Mouse (Mus musculus): Measurements from ENCODE around the gene Muc13. TPM values are rescaled to one million over a fixed set of nuclear protein-coding genes. Genes with fewer than 3 reads are reported as not detected.

Muc13 gene
- polyA plus RNA-seq, 1 experiment from 2014 or later = 0.08 TPM

GRCm38 (mm10) chr16:33756396-33756795 lies 37.4 kb upstream of the Muc13 start:
- no peak for ATAC-seq (ENCODE audit: low FRiP score, low read depth)
- 55% methylated on average over 6 of the region's 6 CpGs for WGBS
- Histone ChIP-seq H3K27ac (replicated peaks) (no peak overlapping the region), H3K9ac (replicated peaks) (no peak overlapping the region), H3K4me1 (0 out of 2 replicates have a peak, but pooled peaks cover 2% of the 10 kb centered on the region), H3K9me3 (no peaks in the 10 kb centered on the region), H3K36me3 (peaks cover 61% of the 10 kb centered on the region), H3K27me3 (no peaks in the 10 kb centered on the region), H3K4me2 (replicated peaks) (no peak overlapping the region), H3K4me3 (no peak overlapping the region)

- H3K9me3 ChIP-seq = no peaks in the 10 kb centered on the region
- no peak overlapping the region for H3K4me2 ChIP-seq (replicated peaks)
- 93% methylated on average over 7 of the region's 7 CpGs for WGBS
- no peak for ATAC-seq (ENCODE audit: low FRiP score, low read depth)
- H3K9ac ChIP-seq (replicated peaks) = no peak overlapping the region
- H3K27me3 ChIP-seq = no peaks in the 10 kb centered on the region
- H3K27ac ChIP-seq (replicated peaks) = no peak overlapping the region
- peaks cover 13% of the 10 kb centered on the region for H3K4me1 ChIP-seq
- H3K36me3 ChIP-seq = peaks cover 40% of the 10 kb centered on the region
- no peak overlapping the region for H3K4me3 ChIP-seq
These were observed 34.6 kb upstream of the Muc13 start for GRCm38 (mm10) chr16:33759207-33759606.

GRCm38 (mm10) chr16:33760542-33760941 lies 33.3 kb upstream of the Muc13 start:
- Histone ChIP-seq H3K4me1 (peaks cover 25% of the 10 kb centered on the region), H3K27ac (replicated peaks) (no peak overlapping the region), H3K9ac (replicated peaks) (no peak overlapping the region), H3K9me3 (no peaks in the 10 kb centered on the region), H3K4me3 (no peak overlapping the region), H3K27me3 (no peaks in the 10 kb centered on the region), H3K36me3 (peaks cover 29% of the 10 kb centered on the region), H3K4me2 (replicated peaks) (0 out of 2 replicates have a peak overlapping the region, but pooled peaks have one; percentile 7)
- no peak for ATAC-seq (ENCODE audit: low FRiP score, low read depth)
- WGBS = 37% methylated on average over 5 of the region's 5 CpGs

- Histone ChIP-seq H3K4me2 (replicated peaks) (0 out of 2 replicates have a peak overlapping the region, but pooled peaks have one; percentile 7), H3K9me3 (no peaks in the 10 kb centered on the region), H3K9ac (replicated peaks) (no peak overlapping the region), H3K27ac (replicated peaks) (no peak overlapping the region), H3K36me3 (peaks cover 24% of the 10 kb centered on the region), H3K4me1 (peaks cover 25% of the 10 kb centered on the region), H3K4me3 (no peak overlapping the region), H3K27me3 (no peaks in the 10 kb centered on the region)
- WGBS = 48% methylated on average over 11 of the region's 11 CpGs
- ATAC-seq (ENCODE audit: low FRiP score, low read depth) = no peak
These were observed 32.8 kb upstream of the Muc13 start for GRCm38 (mm10) chr16:33760996-33761395.

GRCm38 (mm10) chr16:33764501-33765193 lies 29.2 kb upstream of the Muc13 start:
- WGBS = 10% methylated on average over 12 of the region's 12 CpGs
- Histone ChIP-seq H3K27me3 (no peaks in the 10 kb centered on the region), H3K4me2 (replicated peaks) (peak overlapping the region; percentile 38), H3K9me3 (no peaks in the 10 kb centered on the region), H3K9ac (replicated peaks) (no peak overlapping the region), H3K4me1 (peaks cover 25% of the 10 kb centered on the region), H3K27ac (replicated peaks) (peak overlapping the region; percentile 78), H3K36me3 (peaks cover 14% of the 10 kb centered on the region), H3K4me3 (peak overlapping the region; percentile 7; the same call in 1 of the 2 replicates)
- peak; percentile 84 for ATAC-seq (ENCODE audit: low FRiP score, low read depth)

- no peak overlapping the region for H3K4me2 ChIP-seq (replicated peaks)
- ATAC-seq (ENCODE audit: low FRiP score, low read depth) = no peak
- H3K36me3 ChIP-seq = peaks cover 14% of the 10 kb centered on the region
- H3K27me3 ChIP-seq = no peaks in the 10 kb centered on the region
- H3K4me1 ChIP-seq = peaks cover 22% of the 10 kb centered on the region
- no peaks in the 10 kb centered on the region for H3K9me3 ChIP-seq
- no peak overlapping the region for H3K4me3 ChIP-seq
- no peak overlapping the region for H3K9ac ChIP-seq (replicated peaks)
- 94% methylated on average over 2 of the region's 2 CpGs for WGBS
- peak overlapping the region; percentile 78 for H3K27ac ChIP-seq (replicated peaks)
These were observed 28.4 kb upstream of the Muc13 start for GRCm38 (mm10) chr16:33765477-33765876.

GRCm38 (mm10) chr16:33766309-33766708 lies 27.5 kb upstream of the Muc13 start:
- H3K9ac ChIP-seq (replicated peaks) = no peak overlapping the region
- ATAC-seq (ENCODE audit: low FRiP score, low read depth) = no peak
- H3K4me3 ChIP-seq = no peak overlapping the region
- peaks cover 14% of the 10 kb centered on the region for H3K36me3 ChIP-seq
- 94% methylated on average over 12 of the region's 12 CpGs for WGBS
- no peaks in the 10 kb centered on the region for H3K9me3 ChIP-seq
- no peak overlapping the region for H3K4me2 ChIP-seq (replicated peaks)
- H3K27ac ChIP-seq (replicated peaks) = no peak overlapping the region
- H3K4me1 ChIP-seq = peaks cover 22% of the 10 kb centered on the region
- H3K27me3 ChIP-seq = no peaks in the 10 kb centered on the region

GRCm38 (mm10) chr16:33766757-33767156 lies 27.1 kb upstream of the Muc13 start:
- Histone ChIP-seq H3K27ac (replicated peaks) (no peak overlapping the region), H3K9ac (replicated peaks) (no peak overlapping the region), H3K27me3 (no peaks in the 10 kb centered on the region), H3K4me1 (peaks cover 22% of the 10 kb centered on the region), H3K9me3 (no peaks in the 10 kb centered on the region), H3K36me3 (peaks cover 14% of the 10 kb centered on the region), H3K4me3 (no peak overlapping the region), H3K4me2 (replicated peaks) (no peak overlapping the region)
- 78% methylated on average over 15 of the region's 15 CpGs for WGBS
- no peak for ATAC-seq (ENCODE audit: low FRiP score, low read depth)

- Histone ChIP-seq H3K4me2 (replicated peaks) (no peak overlapping the region), H3K9ac (replicated peaks) (no peak overlapping the region), H3K4me3 (no peak overlapping the region), H3K9me3 (no peaks in the 10 kb centered on the region), H3K27me3 (no peaks in the 10 kb centered on the region), H3K4me1 (peaks cover 16% of the 10 kb centered on the region), H3K36me3 (peaks cover 14% of the 10 kb centered on the region), H3K27ac (replicated peaks) (no peak overlapping the region)
- WGBS = 92% methylated on average over 3 of the region's 3 CpGs
- no peak for ATAC-seq (ENCODE audit: low FRiP score, low read depth)
These were observed 25.2 kb upstream of the Muc13 start for GRCm38 (mm10) chr16:33768491-33769278.

- H3K36me3 ChIP-seq = peaks cover 14% of the 10 kb centered on the region
- no peak for ATAC-seq (ENCODE audit: low FRiP score, low read depth)
- H3K9me3 ChIP-seq = no peaks in the 10 kb centered on the region
- H3K27ac ChIP-seq (replicated peaks) = no peak overlapping the region
- WGBS = 90% methylated on average over 7 of the region's 7 CpGs
- no peak overlapping the region for H3K4me3 ChIP-seq
- no peak overlapping the region for H3K4me2 ChIP-seq (replicated peaks)
- peaks cover 5% of the 10 kb centered on the region for H3K4me1 ChIP-seq
- H3K27me3 ChIP-seq = no peaks in the 10 kb centered on the region
- no peak overlapping the region for H3K9ac ChIP-seq (replicated peaks)
These were observed 24.0 kb upstream of the Muc13 start for GRCm38 (mm10) chr16:33769848-33770247.

GRCm38 (mm10) chr16:33770778-33771454 lies 22.9 kb upstream of the Muc13 start:
- Histone ChIP-seq H3K4me2 (replicated peaks) (no peak overlapping the region), H3K27ac (replicated peaks) (no peak overlapping the region), H3K4me1 (no peaks in the 10 kb centered on the region), H3K36me3 (peaks cover 14% of the 10 kb centered on the region), H3K9ac (replicated peaks) (no peak overlapping the region), H3K27me3 (no peaks in the 10 kb centered on the region), H3K4me3 (no peak overlapping the region), H3K9me3 (no peaks in the 10 kb centered on the region)
- no peak for ATAC-seq (ENCODE audit: low FRiP score, low read depth)
- 90% methylated on average over 4 of the region's 4 CpGs for WGBS

- H3K9me3 ChIP-seq = no peaks in the 10 kb centered on the region
- no peak overlapping the region for H3K27ac ChIP-seq (replicated peaks)
- H3K27me3 ChIP-seq = no peaks in the 10 kb centered on the region
- H3K4me2 ChIP-seq (replicated peaks) = no peak overlapping the region
- WGBS = 87% methylated on average over 5 of the region's 5 CpGs
- no peaks in the 10 kb centered on the region for H3K4me1 ChIP-seq
- 0 out of 2 replicates have a peak, but pooled peaks cover 1% of the 10 kb centered on the region for H3K36me3 ChIP-seq
- ATAC-seq (ENCODE audit: low FRiP score, low read depth) = no peak
- no peak overlapping the region for H3K9ac ChIP-seq (replicated peaks)
- H3K4me3 ChIP-seq = no peak overlapping the region
These were observed 21.0 kb upstream of the Muc13 start for GRCm38 (mm10) chr16:33772809-33773208.

Measured in midbrain, embryonic 12.5 days (tissue).